Mouse (Mus musculus): ENCODE data around the gene Dpm2. TPM values are rescaled to one million over a fixed set of nuclear protein-coding genes. Genes with fewer than 3 reads are reported as not detected.

Dpm2 gene
- polyA plus RNA-seq, 1 experiment from 2014 or later: 112 TPM

GRCm38 (mm10) chr2:32585149-32585714 lies 14.6 kb downstream of the Dpm2 start:
- Histone ChIP-seq H3K36me3 (ENCODE audit: insufficient read depth, low read length) (no peaks in the 10 kb centered on the region), H3K27ac (ENCODE audit: low read length) (no peak overlapping the region), H3K4me1 (ENCODE audit: insufficient read depth, low read depth, low read length) (peaks cover 9% of the 10 kb centered on the region; the same call in 1 of the 2 replicates), H3K9ac (replicated peaks; ENCODE audit: low read depth) (no peak overlapping the region), H3K27me3 (replicated peaks; ENCODE audit: insufficient read depth, low read length) (no peaks in the 10 kb centered on the region), H3K4me3 (ENCODE audit: low read depth, low read length) (no peak overlapping the region), H3K9me3 (ENCODE audit: low read length) (no peaks in the 10 kb centered on the region), H3K4me2 (replicated peaks; ENCODE audit: low read depth, low read length) (no peak overlapping the region)
- DNase-seq (ENCODE audit: low spot score): no peak
- TF ChIP-seq CTCF (IDR thresholded peaks at IDR 0.05) (no peak), EP300 (IDR thresholded peaks at IDR 0.05) (no peak)
- 86% methylated on average over 7 of the region's 7 CpGs for WGBS
- no peak for ATAC-seq

- peak; percentile 93 for ATAC-seq
- Histone ChIP-seq H3K9ac (replicated peaks; ENCODE audit: low read depth) (peak within 1 kb of the TSS; percentile 61), H3K27ac (ENCODE audit: low read length) (peak within 1 kb of the TSS; percentile 71), H3K36me3 (ENCODE audit: insufficient read depth, low read length) (no peaks in the 10 kb centered on the region), H3K4me3 (ENCODE audit: low read depth, low read length) (peak within 1 kb of the TSS; percentile 53), H3K27me3 (replicated peaks; ENCODE audit: insufficient read depth, low read length) (no peaks in the 10 kb centered on the region), H3K4me1 (ENCODE audit: insufficient read depth, low read depth, low read length) (peaks cover 15% of the 10 kb centered on the region), H3K4me2 (replicated peaks; ENCODE audit: low read depth, low read length) (peak within 1 kb of the TSS; percentile 68), H3K9me3 (ENCODE audit: low read length) (no peaks in the 10 kb centered on the region)
- under 1% methylated on average over 38 of the region's 38 CpGs for WGBS
- TF ChIP-seq EP300 (IDR thresholded peaks at IDR 0.05): no peak
- peak; percentile 68 for TF ChIP-seq CTCF (IDR thresholded peaks at IDR 0.05)
- DNase-seq (ENCODE audit: low spot score): peak; percentile 96
These were observed 16.3 kb downstream of the Dpm2 start, which contains the start of gene St6galnac4 for GRCm38 (mm10) chr2:32586871-32587351. TSS of gene St6galnac4 (plus strand) at chr2:32587095.

GRCm38 (mm10) chr2:32587731-32588321 lies 17.2 kb downstream of the Dpm2 start:
- Histone ChIP-seq H3K9ac (replicated peaks; ENCODE audit: low read depth) (peak overlapping the region; percentile 61), H3K36me3 (ENCODE audit: insufficient read depth, low read length) (no peaks in the 10 kb centered on the region), H3K27ac (ENCODE audit: low read length) (peak overlapping the region; percentile 71), H3K4me3 (ENCODE audit: low read depth, low read length) (peak overlapping the region; percentile 53), H3K27me3 (replicated peaks; ENCODE audit: insufficient read depth, low read length) (no peaks in the 10 kb centered on the region), H3K4me2 (replicated peaks; ENCODE audit: low read depth, low read length) (peak overlapping the region; percentile 68), H3K9me3 (ENCODE audit: low read length) (no peaks in the 10 kb centered on the region), H3K4me1 (ENCODE audit: insufficient read depth, low read depth, low read length) (peaks cover 15% of the 10 kb centered on the region)
- peak; percentile 38 for ATAC-seq
- WGBS: 18% methylated on average over 9 of the region's 9 CpGs
- peak; percentile 75 for DNase-seq (ENCODE audit: low spot score)
- TF ChIP-seq CTCF (IDR thresholded peaks at IDR 0.05): no peak
- TF ChIP-seq EP300 (IDR thresholded peaks at IDR 0.05): peak; percentile 47; the same call in 1 of the 2 replicates

GRCm38 (mm10) chr2:32589213-32589795 lies 18.6 kb downstream of the Dpm2 start:
- H3K9ac ChIP-seq (replicated peaks; ENCODE audit: low read depth): no peak overlapping the region
- H3K9me3 ChIP-seq (ENCODE audit: low read length): no peaks in the 10 kb centered on the region
- H3K27me3 ChIP-seq (replicated peaks; ENCODE audit: insufficient read depth, low read length): no peaks in the 10 kb centered on the region
- ATAC-seq (no peak), DNase-seq (ENCODE audit: low spot score) (peak; percentile 45)
- TF ChIP-seq CTCF (IDR thresholded peaks at IDR 0.05) (no peak), EP300 (IDR thresholded peaks at IDR 0.05) (no peak)
- WGBS: 32% methylated on average over 11 of the region's 11 CpGs
- H3K36me3 ChIP-seq (ENCODE audit: insufficient read depth, low read length): 0 out of 2 replicates have a peak, but pooled peaks cover 2% of the 10 kb centered on the region
- H3K4me3 ChIP-seq (ENCODE audit: low read depth, low read length): no peak overlapping the region
- peaks cover 15% of the 10 kb centered on the region for H3K4me1 ChIP-seq (ENCODE audit: insufficient read depth, low read depth, low read length)
- H3K27ac ChIP-seq (ENCODE audit: low read length): no peak overlapping the region
- peak overlapping the region; percentile 20 for H3K4me2 ChIP-seq (replicated peaks; ENCODE audit: low read depth, low read length)

GRCm38 (mm10) chr2:32590224-32590623 lies 19.6 kb downstream of the Dpm2 start:
- WGBS: 57% methylated on average over 10 of the region's 10 CpGs

GRCm38 (mm10) chr2:32591249-32591648 lies 20.6 kb downstream of the Dpm2 start:
- Histone ChIP-seq H3K27me3 (replicated peaks; ENCODE audit: insufficient read depth, low read length) (no peaks in the 10 kb centered on the region), H3K4me1 (ENCODE audit: insufficient read depth, low read depth, low read length) (peaks cover 15% of the 10 kb centered on the region), H3K9me3 (ENCODE audit: low read length) (no peaks in the 10 kb centered on the region), H3K36me3 (ENCODE audit: insufficient read depth, low read length) (0 out of 2 replicates have a peak, but pooled peaks cover 10% of the 10 kb centered on the region), H3K4me3 (ENCODE audit: low read depth, low read length) (no peak overlapping the region), H3K4me2 (replicated peaks; ENCODE audit: low read depth, low read length) (no peak overlapping the region), H3K9ac (replicated peaks; ENCODE audit: low read depth) (no peak overlapping the region), H3K27ac (ENCODE audit: low read length) (peak overlapping the region; percentile 59; the same call in 1 of the 2 replicates)
- TF ChIP-seq CTCF (IDR thresholded peaks at IDR 0.05): no peak
- no peak for TF ChIP-seq EP300 (IDR thresholded peaks at IDR 0.05)
- WGBS: 58% methylated on average over 6 of the region's 6 CpGs
- DNase-seq (ENCODE audit: low spot score) (peak; percentile 41), ATAC-seq (no peak)

More at GRCm38 (mm10) chr2:32590224-32590623, 19.6 kb downstream of the Dpm2 start:
- H3K4me3 ChIP-seq (ENCODE audit: low read depth, low read length): no peak overlapping the region
- H3K27me3 ChIP-seq (replicated peaks; ENCODE audit: insufficient read depth, low read length): no peaks in the 10 kb centered on the region
- TF ChIP-seq CTCF (IDR thresholded peaks at IDR 0.05) (no peak), EP300 (IDR thresholded peaks at IDR 0.05) (no peak)
- peak; percentile 20 for DNase-seq (ENCODE audit: low spot score)
- no peak overlapping the region for H3K27ac ChIP-seq (ENCODE audit: low read length)
- no peak for ATAC-seq
- H3K4me1 ChIP-seq (ENCODE audit: insufficient read depth, low read depth, low read length): peaks cover 15% of the 10 kb centered on the region
- H3K4me2 ChIP-seq (replicated peaks; ENCODE audit: low read depth, low read length): no peak overlapping the region; the same call in 1 of the 2 replicates
- 0 out of 2 replicates have a peak, but pooled peaks cover 10% of the 10 kb centered on the region for H3K36me3 ChIP-seq (ENCODE audit: insufficient read depth, low read length)
- no peak overlapping the region for H3K9ac ChIP-seq (replicated peaks; ENCODE audit: low read depth)
- H3K9me3 ChIP-seq (ENCODE audit: low read length): no peaks in the 10 kb centered on the region

Measured in lung, postnatal 0 days (tissue).